Mouse (Mus musculus): ENCODE measurements at regions not wholly inside any gene's neighbourhood (a gene's known extent, or its start where the extent isn't known, plus 50 kb on each side); places are given as distances from the start of the nearest gene placed in this dataset.

- no peak for DNase-seq
These were observed 178.0 kb upstream of the Steap4 start for GRCm38 (mm10) chr5:7782235-7782634.

GRCm38 (mm10) chr5:7788406-7788805 lies 171.9 kb upstream of the Steap4 start:
- no peak for DNase-seq

- no peak for DNase-seq
These were observed 171.1 kb upstream of the Steap4 start for GRCm38 (mm10) chr5:7789126-7789525.

GRCm38 (mm10) chr5:7820592-7820991 lies 139.7 kb upstream of the Steap4 start:
- no peak for DNase-seq

- DNase-seq = no peak
These were observed 138.6 kb upstream of the Steap4 start for GRCm38 (mm10) chr5:7821700-7822099.

- DNase-seq = no peak
These were observed 130.6 kb upstream of the Steap4 start for GRCm38 (mm10) chr5:7829618-7830017.

- no peak for DNase-seq
These were observed 126.4 kb upstream of the Steap4 start for GRCm38 (mm10) chr5:7833812-7834211.

- DNase-seq = no peak
These were observed 97.2 kb upstream of the Steap4 start for GRCm38 (mm10) chr5:7863047-7863446.

- no peak for DNase-seq
These were observed 94.1 kb upstream of the Steap4 start for GRCm38 (mm10) chr5:7866041-7866641.

- peak; percentile 15 for DNase-seq
These were observed 60.7 kb upstream of the Steap4 start for GRCm38 (mm10) chr5:7899537-7899936.
